Mouse (Mus musculus): Measurements from ENCODE around the gene Cstad.

Gene Cstad

GRCm38 (mm10) chr2:30629860-30630259 lies 35.0 kb downstream of the Cstad start:
- no peak for DNase-seq

GRCm38 (mm10) chr2:30636266-30636671 lies 41.4 kb downstream of the Cstad start:
- peak; percentile 61 to 71 for DNase-seq

- DNase-seq: peak; percentile 64 to 77
Measured at GRCm38 (mm10) chr2:30637991-30638390, 43.2 kb downstream of the Cstad start.

GRCm38 (mm10) chr2:30640021-30640481 lies 45.2 kb downstream of the Cstad start:
- DNase-seq: peak; percentile 84 to 92

GRCm38 (mm10) chr2:30642810-30643209 lies 48.0 kb downstream of the Cstad start:
- DNase-seq: no peak

GRCm38 (mm10) chr2:30643422-30643821 lies 48.6 kb downstream of the Cstad start:
- DNase-seq: peak in 1 of 2 experiments; percentile 1

GRCm38 (mm10) chr2:30646833-30647232 lies 52.0 kb downstream of the Cstad start:
- DNase-seq: peak; percentile 90 to 93

GRCm38 (mm10) chr2:30647303-30647881 lies 52.6 kb downstream of the Cstad start:
- DNase-seq: peak; percentile 70 to 73

- no peak for DNase-seq
Measured at GRCm38 (mm10) chr2:30647882-30648494, 53.1 kb downstream of the Cstad start.

- no peak for DNase-seq
Measured at GRCm38 (mm10) chr2:30650249-30650648, 55.4 kb downstream of the Cstad start.

- DNase-seq: no peak
Measured at GRCm38 (mm10) chr2:30651831-30652230, 57.0 kb downstream of the Cstad start.

- peak; percentile 47 to 64 for DNase-seq
Measured at GRCm38 (mm10) chr2:30652581-30653037, 57.8 kb downstream of the Cstad start.

GRCm38 (mm10) chr2:30653046-30653445 lies 58.2 kb downstream of the Cstad start:
- no peak for DNase-seq

- DNase-seq: no peak
Measured at GRCm38 (mm10) chr2:30654158-30654557, 59.3 kb downstream of the Cstad start.

- peak; percentile 60 to 65 for DNase-seq
Measured at GRCm38 (mm10) chr2:30654582-30654981, 59.7 kb downstream of the Cstad start.

GRCm38 (mm10) chr2:30655746-30656145 lies 60.9 kb downstream of the Cstad start:
- DNase-seq: no peak

GRCm38 (mm10) chr2:30656711-30657555 lies 62.1 kb downstream of the Cstad start:
- no peak for DNase-seq

- peak; percentile 83 to 84 for DNase-seq
Measured at GRCm38 (mm10) chr2:30657674-30658479, 63.0 kb downstream of the Cstad start.

GRCm38 (mm10) chr2:30658480-30658843 lies 63.6 kb downstream of the Cstad start:
- DNase-seq: peak; percentile 100

Data from cerebellum, postnatal 10 days (tissue).